Mouse (Mus musculus): ENCODE data around the gene Hoxa10. TPM values are rescaled to one million over a fixed set of nuclear protein-coding genes. Genes with fewer than 3 reads are reported as not detected.

The Hoxa10 gene
- total and polyA plus RNA-seq, 2 experiments from 2014 or later, result 5.0 TPM; not detected in 1

GRCm38 (mm10) chr6:52252016-52252774 is 11.5 kb upstream of the Hoxa10 start:
- TF ChIP-seq CTCF (IDR thresholded peaks at IDR 0.05; ENCODE audit: low read depth) (no peak), EP300 (IDR thresholded peaks at IDR 0.05; ENCODE audit: low read depth) (no peak)

DNA sequence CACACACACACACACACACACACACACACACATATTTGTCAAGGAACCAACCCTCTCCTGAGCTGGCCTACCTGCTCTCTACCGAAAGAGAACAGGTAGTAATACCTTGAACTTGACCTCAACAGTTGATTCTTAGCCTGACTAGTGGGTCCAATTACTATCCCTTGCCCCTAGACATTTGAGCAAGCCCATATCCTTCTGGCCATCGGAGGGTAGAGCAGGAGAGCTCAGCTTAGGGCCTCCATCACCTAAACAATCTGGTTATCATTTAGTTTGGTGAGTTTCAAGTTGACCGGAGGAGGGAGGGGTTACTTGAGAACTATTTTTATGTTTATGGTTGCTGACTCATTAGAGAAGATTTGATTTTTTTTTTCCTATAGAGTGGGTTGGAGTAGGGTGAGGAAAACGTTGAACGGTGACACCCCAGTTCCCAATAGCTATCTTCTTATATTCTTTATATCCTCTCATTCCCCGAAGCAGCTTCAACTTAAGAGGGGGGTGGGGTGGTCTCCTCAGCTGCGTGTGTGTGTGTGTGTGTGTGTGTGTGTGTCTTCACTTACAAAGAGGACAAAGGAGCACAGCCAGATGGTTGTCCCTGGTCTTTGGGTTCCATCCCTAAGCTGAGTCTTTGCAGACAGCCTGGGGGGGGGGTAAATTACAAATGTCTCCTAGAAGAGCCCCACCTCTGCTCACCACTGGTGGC is 10.7 kb upstream of the Hoxa10 start:
- H3K27me3 ChIP-seq (ENCODE audit: control insufficient read depth, insufficient read depth, low read length), result peaks cover 99% of the 10 kb centered on the region
- H3K4me2 ChIP-seq (ENCODE audit: low read depth, low read length), result no peak overlapping the region
- DNase-seq (ENCODE audit: low spot score) (no peak), ATAC-seq (ENCODE audit: insufficient read depth, low read depth) (no peak)
- no peak overlapping the region for H3K9ac ChIP-seq (replicated peaks; ENCODE audit: low read depth, low read length)
- WGBS, result 12% methylated on average over 7 of the region's 7 CpGs
- H3K4me1 ChIP-seq (ENCODE audit: control insufficient read depth, insufficient read depth), result no peaks in the 10 kb centered on the region
- no peak overlapping the region for H3K27ac ChIP-seq (ENCODE audit: low read depth)
- no peaks in the 10 kb centered on the region for H3K36me3 ChIP-seq (replicated peaks; ENCODE audit: control insufficient read depth, insufficient read depth, low read length)
- H3K4me3 ChIP-seq (ENCODE audit: low read depth, low read length), result no peak overlapping the region
- TF ChIP-seq EP300 (IDR thresholded peaks at IDR 0.05; ENCODE audit: low read depth) (no peak), CTCF (IDR thresholded peaks at IDR 0.05; ENCODE audit: low read depth) (no peak)
- H3K9me3 ChIP-seq (replicated peaks; ENCODE audit: control insufficient read depth, low read length), result no peaks in the 10 kb centered on the region

More at GRCm38 (mm10) chr6:52252016-52252774, 11.5 kb upstream of the Hoxa10 start:
- Histone ChIP-seq H3K27me3 (ENCODE audit: control insufficient read depth, insufficient read depth, low read length) (peaks cover 98% of the 10 kb centered on the region), H3K4me1 (ENCODE audit: control insufficient read depth, insufficient read depth) (no peaks in the 10 kb centered on the region), H3K4me2 (ENCODE audit: low read depth, low read length) (no peak overlapping the region), H3K4me3 (ENCODE audit: low read depth, low read length) (no peak overlapping the region), H3K27ac (ENCODE audit: low read depth) (no peak overlapping the region), H3K36me3 (replicated peaks; ENCODE audit: control insufficient read depth, insufficient read depth, low read length) (no peaks in the 10 kb centered on the region), H3K9ac (replicated peaks; ENCODE audit: low read depth, low read length) (no peak overlapping the region), H3K9me3 (replicated peaks; ENCODE audit: control insufficient read depth, low read length) (no peaks in the 10 kb centered on the region)
- no peak for ATAC-seq (ENCODE audit: insufficient read depth, low read depth)
- WGBS, result 5% methylated on average over 24 of the region's 24 CpGs
- DNase-seq (ENCODE audit: low spot score), result no peak

DNA sequence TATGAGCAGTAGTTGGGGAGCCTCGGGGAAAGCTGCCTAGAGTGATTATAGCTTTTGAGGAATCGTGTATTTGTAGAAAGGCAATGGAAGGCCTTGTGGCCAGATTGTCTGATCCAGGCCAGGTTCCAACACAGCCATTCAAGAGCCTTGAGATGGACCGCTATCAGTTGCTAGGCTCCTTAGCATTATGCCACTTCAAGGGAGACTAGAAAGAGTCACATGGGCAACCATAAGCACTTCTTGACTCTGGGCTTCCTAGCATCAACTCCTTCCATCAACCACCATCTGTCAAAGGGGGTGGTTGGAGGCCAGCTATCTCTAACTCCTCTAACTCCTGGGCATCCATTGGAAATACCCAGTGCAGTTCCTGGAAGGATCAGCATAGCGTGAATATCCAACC is 9.2 kb upstream of the Hoxa10 start:
- no peak overlapping the region for H3K4me3 ChIP-seq (ENCODE audit: low read depth, low read length)
- H3K4me1 ChIP-seq (ENCODE audit: control insufficient read depth, insufficient read depth), result no peaks in the 10 kb centered on the region
- WGBS, result 5% methylated on average over 4 of the region's 4 CpGs
- no peaks in the 10 kb centered on the region for H3K9me3 ChIP-seq (replicated peaks; ENCODE audit: control insufficient read depth, low read length)
- H3K4me2 ChIP-seq (ENCODE audit: low read depth, low read length), result no peak overlapping the region
- no peak for TF ChIP-seq CTCF (IDR thresholded peaks at IDR 0.05; ENCODE audit: low read depth)
- no peaks in the 10 kb centered on the region for H3K36me3 ChIP-seq (replicated peaks; ENCODE audit: control insufficient read depth, insufficient read depth, low read length)
- H3K9ac ChIP-seq (replicated peaks; ENCODE audit: low read depth, low read length), result no peak overlapping the region
- DNase-seq (ENCODE audit: low spot score), result no peak
- H3K27me3 ChIP-seq (ENCODE audit: control insufficient read depth, insufficient read depth, low read length), result peaks cover 99% of the 10 kb centered on the region
- no peak overlapping the region for H3K27ac ChIP-seq (ENCODE audit: low read depth)
- ATAC-seq (ENCODE audit: insufficient read depth, low read depth), result no peak

DNA sequence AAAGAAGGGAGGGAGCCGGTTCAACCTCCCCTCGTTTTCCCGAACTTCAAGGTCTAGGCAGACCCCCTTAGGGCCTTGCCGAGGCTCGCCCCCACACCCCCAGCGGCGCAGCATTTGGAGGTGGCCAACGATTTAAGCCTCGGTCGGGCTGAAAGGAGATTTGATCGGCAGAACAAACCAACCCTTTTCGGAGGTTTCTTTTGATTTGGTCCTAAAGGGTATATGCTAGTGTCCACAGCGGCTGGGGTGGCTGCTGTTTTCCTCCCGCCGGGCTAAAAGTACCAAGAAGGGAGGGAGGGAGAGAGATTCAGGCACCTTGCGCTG is 8.7 kb upstream of the Hoxa10 start:
- Histone ChIP-seq H3K27me3 (ENCODE audit: control insufficient read depth, insufficient read depth, low read length) (peaks cover 99% of the 10 kb centered on the region), H3K9me3 (replicated peaks; ENCODE audit: control insufficient read depth, low read length) (no peaks in the 10 kb centered on the region), H3K36me3 (replicated peaks; ENCODE audit: control insufficient read depth, insufficient read depth, low read length) (no peaks in the 10 kb centered on the region), H3K27ac (ENCODE audit: low read depth) (no peak overlapping the region), H3K4me1 (ENCODE audit: control insufficient read depth, insufficient read depth) (no peaks in the 10 kb centered on the region), H3K9ac (replicated peaks; ENCODE audit: low read depth, low read length) (no peak overlapping the region), H3K4me3 (ENCODE audit: low read depth, low read length) (no peak overlapping the region), H3K4me2 (ENCODE audit: low read depth, low read length) (no peak overlapping the region)
- ATAC-seq (ENCODE audit: insufficient read depth, low read depth) (no peak), DNase-seq (ENCODE audit: low spot score) (no peak)
- TF ChIP-seq CTCF (IDR thresholded peaks at IDR 0.05; ENCODE audit: low read depth), result no peak
- TF ChIP-seq EP300 (IDR thresholded peaks at IDR 0.05; ENCODE audit: low read depth), result no peak
- 2% methylated on average over 16 of the region's 16 CpGs for WGBS

DNA sequence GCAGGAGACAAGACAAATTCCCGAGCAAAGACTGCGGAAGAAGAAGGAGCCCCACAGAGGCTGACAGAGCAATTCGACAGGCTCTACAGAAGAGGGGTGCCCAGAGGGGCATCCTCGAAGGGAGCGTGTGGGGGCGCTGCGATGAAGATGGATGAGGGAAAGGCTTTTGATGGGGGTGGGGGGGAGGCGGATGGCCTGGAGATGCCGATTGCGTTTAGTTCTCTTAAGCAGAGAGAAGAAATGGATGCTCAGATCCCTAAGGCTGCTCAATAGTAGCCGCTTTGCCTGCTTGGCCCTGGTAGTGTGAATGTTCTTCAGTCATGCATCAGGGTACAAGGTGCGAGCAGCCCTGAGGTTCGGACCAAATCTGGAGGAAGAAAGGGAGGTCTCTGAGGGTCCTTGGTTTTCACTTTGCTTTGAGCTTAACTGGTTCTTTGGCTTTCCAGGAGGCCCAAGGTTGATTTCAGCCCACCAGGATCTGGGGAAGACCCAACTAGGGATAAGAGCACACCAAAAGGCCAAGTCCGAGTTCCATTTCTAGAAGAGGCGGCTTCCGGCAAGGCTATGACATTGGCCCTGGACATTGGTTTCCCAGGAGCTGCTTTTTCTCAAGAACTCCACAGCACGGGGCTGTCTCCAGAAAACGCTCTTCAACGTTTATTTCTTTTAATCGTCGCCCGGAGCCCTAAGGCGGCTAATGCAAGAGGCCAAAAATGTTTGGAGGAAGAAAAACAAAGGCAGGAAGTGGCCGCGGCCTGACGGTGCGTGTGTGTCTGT is 8.2 kb upstream of the Hoxa10 start:
- DNase-seq (ENCODE audit: low spot score) (no peak), ATAC-seq (ENCODE audit: insufficient read depth, low read depth) (no peak)
- whole genome bisulfite sequencing, result 2% methylated on average over 27 of the region's 27 CpGs
- no peaks in the 10 kb centered on the region for H3K9me3 ChIP-seq (replicated peaks; ENCODE audit: control insufficient read depth, low read length)
- peaks cover 99% of the 10 kb centered on the region for H3K27me3 ChIP-seq (ENCODE audit: control insufficient read depth, insufficient read depth, low read length)
- H3K9ac ChIP-seq (replicated peaks; ENCODE audit: low read depth, low read length), result no peak overlapping the region
- no peak overlapping the region for H3K4me2 ChIP-seq (ENCODE audit: low read depth, low read length)
- no peaks in the 10 kb centered on the region for H3K4me1 ChIP-seq (ENCODE audit: control insufficient read depth, insufficient read depth)
- no peak overlapping the region for H3K4me3 ChIP-seq (ENCODE audit: low read depth, low read length)
- no peak for TF ChIP-seq EP300 (IDR thresholded peaks at IDR 0.05; ENCODE audit: low read depth)
- no peak for TF ChIP-seq CTCF (IDR thresholded peaks at IDR 0.05; ENCODE audit: low read depth)
- H3K27ac ChIP-seq (ENCODE audit: low read depth), result no peak overlapping the region
- no peaks in the 10 kb centered on the region for H3K36me3 ChIP-seq (replicated peaks; ENCODE audit: control insufficient read depth, insufficient read depth, low read length)

Data from heart, postnatal 0 days (tissue).